Mouse (Mus musculus) C2C12 (cell line): Measurements from ENCODE around the gene Cd47.

Experiments used
- CTCF ChIP-seq: IDR thresholded peaks from one replicate; pipeline ENCODE4 v1.5.1; 2011; ENCODE audit not compliant: control insufficient read depth, insufficient read depth, insufficient read length
- MAX ChIP-seq: IDR thresholded peaks from one replicate; pipeline ENCODE4 v1.6.1; 2011; ENCODE audit warnings: mild to moderate bottlenecking, control low read depth
- USF1 ChIP-seq: IDR thresholded peaks from one replicate; pipeline ENCODE4 v1.6.1; 2011; ENCODE audit warnings: low read depth, mild to moderate bottlenecking, control low read depth, moderate library complexity

- TF ChIP-seq CTCF (no peak), USF1 (no peak), MAX (no peak)
These were observed 153.5 kb downstream of the Cd47 start for GRCm38 (mm10) chr16:49953817-49954216.
